Mouse (Mus musculus) cerebellum, adult 11-12 months (tissue): ENCODE measurements around the gene Cbln4.

ENCODE experiments used
- DNase-seq: peaks from one replicate; pipeline ENCODE4 v3.0.0; 2022

Gene Cbln4

DNA sequence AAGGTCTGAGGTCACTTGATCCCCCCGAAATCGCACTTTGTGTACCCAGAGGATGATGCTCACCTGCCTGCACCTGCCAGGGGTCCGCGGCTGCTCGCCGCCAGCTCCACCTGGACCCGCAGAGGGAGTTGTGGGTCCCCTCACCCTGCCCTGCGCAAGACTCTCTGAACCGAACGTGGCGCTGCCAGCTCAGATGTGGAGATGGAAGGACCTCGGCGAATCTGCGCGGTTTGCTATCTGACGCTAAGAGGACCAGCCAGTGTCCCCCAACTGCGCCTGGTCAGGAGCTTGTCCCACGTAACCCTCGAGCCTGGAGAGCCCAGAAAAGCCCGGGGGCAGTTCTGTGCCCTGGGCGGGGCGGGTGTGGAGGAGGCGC, at the start of gene Cbln4:
Gene Cbln4, minus strand, starts transcription at position 232 of the 376 bp plus-strand sequence.
- DNase-seq = no peak

DNA sequence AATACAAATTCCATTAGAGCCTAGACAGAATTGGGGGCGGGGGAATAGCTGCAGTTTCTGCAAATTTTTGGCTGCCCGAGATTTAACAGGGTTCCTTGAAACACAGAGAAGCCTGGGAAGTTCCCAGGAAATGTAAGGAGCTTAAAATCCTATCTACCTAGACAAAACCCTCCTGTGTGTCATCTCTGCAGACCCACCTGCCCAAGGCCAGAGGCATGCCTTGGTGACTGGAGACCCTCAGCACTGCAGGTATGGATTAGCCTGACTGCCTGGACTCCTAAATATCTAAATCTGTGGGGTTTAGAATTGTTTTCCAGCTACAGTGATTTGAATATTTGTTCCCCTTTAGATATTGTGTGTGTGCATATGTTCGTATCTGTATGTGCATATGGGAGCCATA, 35.3 kb upstream of the Cbln4 start:
- no peak for DNase-seq

DNA sequence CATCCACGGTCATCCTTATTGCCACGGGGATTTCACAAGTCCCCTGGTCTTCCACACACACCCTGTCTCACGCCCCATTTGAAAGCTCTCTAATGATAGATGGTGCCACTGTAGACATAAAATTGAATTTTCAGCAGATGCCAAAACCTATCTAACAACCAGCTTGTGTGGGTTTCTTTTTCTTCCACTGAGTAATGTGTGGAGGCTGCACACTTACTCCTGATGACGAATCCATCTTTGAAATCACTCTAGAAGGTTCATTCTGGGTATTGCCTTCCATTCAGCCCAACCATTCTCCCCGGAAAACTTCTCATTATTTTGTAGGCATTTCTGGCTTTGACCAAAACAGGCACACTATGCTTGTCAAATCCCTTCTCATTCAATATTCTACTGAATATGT, 33.0 kb upstream of the Cbln4 start:
- DNase-seq = no peak

DNA sequence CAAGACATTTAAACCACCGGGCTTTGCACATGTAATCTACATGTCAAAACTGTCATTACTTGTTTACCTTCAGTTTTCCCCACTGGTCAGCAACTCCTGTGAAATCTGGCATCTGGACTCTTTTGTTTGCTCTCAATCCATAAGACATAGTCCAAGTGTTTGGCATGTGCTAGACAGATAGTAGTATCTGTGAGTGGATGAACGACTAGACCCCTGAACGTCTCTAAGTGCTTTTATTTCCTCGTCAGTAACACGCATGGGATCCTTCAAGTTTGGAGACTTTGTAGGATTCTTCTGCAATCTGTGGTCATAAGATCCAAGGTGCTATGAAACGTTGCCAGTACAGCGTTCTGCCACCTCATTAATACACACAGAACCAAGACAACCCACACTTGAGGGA, 19.6 kb upstream of the Cbln4 start:
- no peak for DNase-seq

DNA sequence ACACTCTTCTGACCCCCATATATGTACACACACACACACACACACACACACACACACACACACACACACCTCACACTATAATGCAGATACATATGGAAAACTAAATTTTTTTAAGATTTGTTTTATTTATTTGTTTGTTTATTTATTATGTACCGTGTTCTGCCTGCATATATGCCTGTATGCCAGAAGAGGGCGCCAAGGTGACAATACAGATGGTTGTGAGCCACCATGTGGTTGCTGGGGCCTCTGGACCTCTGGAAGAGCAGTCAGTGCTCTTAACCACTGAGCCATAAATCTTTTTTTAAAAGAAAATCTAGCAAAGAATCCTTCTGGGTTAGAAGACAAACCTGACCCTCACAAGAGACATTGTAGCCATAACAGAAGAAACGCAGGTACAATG, 16.5 kb upstream of the Cbln4 start:
- no peak for DNase-seq

DNA sequence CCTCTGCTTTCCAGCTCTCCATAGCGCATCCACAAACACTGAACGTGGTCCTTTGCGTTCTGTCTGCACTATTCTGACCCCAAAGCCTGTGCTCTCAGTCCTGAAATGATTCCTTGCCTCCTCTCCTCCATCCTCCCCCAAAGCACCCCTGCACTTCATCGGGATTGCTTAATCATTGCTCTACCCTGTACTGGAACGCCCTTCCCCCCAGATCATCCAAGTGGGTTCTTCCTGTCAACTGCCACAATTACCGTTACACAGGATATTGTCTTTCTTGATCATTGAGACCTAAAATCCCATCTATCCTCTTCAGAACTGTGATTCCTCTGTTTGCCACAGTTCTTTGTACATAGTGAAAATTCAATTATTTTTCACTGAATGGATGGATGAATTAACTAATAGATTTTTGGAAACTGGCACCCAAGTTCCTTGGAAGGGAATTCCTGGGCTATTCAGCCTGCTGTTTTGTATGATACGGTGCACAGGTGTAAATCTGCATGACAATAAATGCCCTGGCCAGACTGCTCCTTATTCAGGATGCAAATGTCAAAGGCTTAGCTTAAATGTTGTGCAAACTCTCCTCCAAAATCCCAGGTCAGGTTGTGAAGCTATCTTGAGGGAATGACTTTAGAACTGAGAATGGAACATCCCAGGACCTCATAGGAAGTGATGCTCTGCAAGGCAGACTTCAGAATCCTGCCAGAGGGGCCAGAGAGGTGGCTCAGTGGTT, 15.8 kb upstream of the Cbln4 start:
- DNase-seq = no peak

DNA sequence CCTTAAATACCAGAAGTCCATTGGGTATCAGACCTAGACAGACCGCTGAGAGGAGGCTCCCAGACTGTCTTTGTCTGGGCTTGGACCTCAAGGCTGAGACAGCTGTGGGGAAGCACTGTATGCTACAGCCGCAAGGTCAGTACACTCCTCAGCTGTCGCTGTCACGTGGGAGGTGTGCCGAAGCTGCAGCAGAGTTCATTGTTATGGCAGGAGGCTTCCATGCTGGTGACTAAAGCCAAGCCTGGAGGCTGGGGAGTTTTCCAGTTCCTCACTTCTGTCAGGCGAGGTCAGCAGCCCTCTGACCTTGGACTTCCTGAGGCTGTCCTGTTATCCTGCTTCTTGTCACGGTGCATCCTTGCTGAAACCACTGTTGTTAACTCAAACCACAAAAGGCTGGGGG, 2.7 kb upstream of the Cbln4 start:
- DNase-seq = no peak

DNA sequence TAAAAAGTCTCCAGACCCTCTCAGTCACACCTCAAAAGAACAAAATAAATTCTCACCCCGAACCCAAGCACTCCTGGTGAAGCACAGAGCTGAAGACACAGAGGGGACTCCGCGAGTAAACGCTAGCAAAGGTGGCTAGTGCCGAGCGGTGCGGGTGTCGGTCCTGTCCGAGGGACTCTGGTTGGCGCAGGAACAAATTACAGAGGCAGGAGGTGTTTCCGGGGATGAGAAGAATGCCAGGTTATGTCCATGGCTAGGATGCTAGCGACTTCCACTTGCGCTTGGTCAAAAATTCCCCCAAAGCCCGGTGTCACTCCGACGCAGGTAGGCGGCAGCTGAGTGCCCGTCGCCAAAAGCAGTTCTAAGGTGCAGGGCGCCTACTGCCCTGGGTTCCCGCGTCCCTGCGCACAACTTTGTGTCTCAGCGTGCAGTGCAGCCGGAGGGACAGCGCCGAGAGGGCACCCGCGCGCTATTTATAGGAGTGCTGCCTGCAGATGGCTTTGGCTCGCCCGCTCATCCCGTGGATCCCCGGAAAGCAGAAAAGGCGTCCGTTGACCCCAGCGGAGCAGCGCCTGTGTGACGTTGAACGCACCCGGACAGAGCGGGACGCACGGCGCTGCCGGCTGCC, 545 bp downstream of the Cbln4 start:
- no peak for DNase-seq

DNA sequence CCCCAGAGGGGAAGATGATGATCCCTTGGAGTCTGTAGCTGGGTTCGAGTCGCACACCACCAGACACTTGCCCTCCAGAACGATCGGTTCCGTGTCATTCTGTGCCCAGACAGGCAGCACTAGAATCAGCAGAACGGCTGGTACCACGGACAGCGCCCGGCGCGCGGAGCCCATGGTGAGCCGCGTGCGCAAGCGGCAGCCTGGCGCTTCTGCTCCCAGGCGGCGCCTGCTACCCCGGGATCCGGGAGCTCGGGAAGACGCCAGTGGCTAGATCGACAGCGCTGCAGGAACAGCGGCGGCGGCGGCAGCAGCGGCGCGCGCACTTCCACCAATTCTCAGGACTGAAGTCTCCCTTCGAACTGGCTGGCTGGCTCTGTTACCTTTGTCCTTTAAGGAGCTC, 1.1 kb downstream of the Cbln4 start:
- peak; percentile 4 for DNase-seq

DNA sequence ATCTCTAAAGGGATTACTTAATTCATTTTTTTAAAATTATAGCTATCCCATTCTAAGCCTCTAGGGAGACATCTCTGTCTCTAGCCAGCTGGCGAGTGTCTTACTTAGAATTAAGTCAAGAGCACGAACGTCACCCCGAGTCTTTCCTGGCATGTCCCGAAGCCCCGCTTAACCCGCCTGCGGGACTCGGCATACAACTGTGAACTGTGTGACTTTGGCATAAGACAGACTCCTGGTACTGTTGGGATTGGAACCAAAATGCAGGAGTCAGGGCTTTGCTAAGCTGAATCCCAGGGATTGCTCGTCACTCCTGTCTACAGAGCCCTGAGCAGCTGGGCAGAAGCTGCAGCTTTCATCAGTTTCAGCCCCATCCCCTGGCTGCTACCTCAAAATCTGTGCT, 2.4 kb downstream of the Cbln4 start:
- no peak for DNase-seq

DNA sequence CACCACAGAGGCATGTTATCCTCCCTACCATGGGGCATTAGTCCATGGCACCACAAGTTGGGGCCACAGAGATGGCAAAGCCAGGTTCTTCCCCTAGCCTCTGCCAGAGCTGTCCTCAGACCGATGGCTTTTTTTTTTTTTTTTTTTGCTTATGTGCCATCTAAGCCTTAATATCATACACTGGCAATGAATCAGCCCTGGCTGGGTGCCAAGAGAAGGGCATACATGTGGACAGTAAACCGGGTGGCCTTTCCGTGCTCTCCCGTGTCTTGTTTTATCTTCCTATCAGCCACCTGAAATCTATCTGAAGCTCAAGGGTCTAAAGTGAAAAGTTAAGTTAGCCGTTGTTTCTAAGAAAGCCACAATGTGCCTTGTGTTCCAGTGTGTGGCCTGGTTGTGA, 3.7 kb downstream of the Cbln4 start:
- DNase-seq = no peak

DNA sequence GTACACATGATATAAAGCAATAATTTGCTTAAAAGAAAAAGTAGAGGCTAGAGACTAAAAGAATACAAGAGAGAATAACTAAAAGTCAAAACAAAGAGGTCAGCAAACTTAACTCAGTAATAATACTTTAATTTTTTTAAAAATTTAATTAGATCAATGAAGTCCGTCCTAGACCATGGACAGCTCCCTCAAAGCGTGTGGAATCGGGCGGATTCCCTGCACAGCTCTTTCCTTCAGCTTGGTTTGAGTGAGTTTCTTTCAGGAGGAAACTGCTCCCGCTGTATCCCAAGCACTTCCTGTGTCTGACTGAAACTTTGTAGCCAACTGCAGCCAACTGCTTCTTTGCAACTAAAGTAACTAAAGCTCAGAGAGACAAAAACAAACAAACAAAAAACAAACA, 9.0 kb downstream of the Cbln4 start:
- no peak for DNase-seq

DNA sequence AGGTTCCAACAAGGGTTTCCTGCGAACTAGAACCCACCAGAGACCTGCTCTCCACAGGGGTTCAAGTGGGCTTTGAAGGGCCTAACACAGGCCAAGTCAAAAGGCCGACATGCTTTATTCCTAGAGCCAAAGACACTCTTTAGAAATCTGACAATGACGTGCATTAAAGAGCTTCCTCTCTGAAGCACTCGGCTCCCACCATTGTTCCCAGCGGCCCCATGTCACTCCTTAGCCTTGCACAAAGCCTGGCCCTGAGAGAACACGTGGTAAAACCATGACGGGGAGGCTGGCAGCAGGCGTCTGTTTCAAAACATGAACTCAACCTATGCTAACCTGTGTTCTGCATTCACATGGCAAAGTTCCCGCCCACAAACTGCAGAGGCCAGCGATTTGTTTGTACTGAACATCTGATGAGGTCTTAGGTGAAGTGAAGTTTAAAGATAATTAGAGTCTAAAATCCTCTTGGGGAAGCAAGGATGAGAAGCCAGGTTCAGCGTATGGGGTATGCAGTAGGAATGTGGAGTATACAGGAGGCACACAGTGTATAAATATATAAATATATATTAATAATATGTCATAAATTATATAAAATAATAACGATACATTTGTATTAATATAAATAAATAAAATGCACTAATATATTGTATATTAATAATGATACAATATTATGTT, 17.7 kb downstream of the Cbln4 start:
- no peak for DNase-seq

DNA sequence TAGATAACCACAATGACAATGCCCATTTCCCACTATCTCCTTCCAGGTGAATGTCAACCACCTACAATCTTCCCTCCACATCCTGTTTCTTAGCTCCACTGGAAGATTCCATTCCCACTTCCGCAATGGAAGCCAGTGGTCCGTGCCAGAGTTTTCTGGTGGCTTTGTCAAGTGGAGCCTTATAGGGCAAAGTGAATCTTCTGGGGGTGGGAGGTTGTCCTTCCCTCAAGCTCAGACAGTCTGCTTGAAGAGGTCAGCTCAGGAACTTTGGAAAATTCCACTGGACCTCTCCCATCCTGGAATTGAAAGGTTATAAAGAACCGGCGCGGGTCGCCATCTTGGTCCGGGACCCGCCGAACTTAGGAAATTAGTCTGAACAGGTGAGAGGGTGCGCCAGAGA, 36.5 kb downstream of the Cbln4 start:
- no peak for DNase-seq

DNA sequence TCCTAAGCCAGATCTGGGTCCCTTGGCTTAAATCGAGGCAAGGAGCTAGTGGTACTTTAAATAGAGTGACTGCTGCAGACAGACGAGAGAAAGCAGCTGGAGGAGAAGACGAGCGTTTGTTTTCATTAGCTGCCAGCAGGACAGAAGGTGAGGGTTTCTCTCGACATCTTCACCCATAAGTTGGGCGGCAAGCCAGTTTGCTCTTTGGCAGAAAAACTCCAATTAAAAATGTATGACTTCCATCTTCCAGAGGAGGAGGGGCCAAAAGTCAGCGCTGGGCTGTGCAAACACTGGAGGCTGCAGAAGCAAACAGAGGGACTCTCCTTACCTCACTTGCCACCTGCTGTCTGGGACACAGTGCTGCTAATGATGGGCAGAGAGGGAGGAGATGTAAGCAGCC, 37.3 kb downstream of the Cbln4 start:
- no peak for DNase-seq

DNA sequence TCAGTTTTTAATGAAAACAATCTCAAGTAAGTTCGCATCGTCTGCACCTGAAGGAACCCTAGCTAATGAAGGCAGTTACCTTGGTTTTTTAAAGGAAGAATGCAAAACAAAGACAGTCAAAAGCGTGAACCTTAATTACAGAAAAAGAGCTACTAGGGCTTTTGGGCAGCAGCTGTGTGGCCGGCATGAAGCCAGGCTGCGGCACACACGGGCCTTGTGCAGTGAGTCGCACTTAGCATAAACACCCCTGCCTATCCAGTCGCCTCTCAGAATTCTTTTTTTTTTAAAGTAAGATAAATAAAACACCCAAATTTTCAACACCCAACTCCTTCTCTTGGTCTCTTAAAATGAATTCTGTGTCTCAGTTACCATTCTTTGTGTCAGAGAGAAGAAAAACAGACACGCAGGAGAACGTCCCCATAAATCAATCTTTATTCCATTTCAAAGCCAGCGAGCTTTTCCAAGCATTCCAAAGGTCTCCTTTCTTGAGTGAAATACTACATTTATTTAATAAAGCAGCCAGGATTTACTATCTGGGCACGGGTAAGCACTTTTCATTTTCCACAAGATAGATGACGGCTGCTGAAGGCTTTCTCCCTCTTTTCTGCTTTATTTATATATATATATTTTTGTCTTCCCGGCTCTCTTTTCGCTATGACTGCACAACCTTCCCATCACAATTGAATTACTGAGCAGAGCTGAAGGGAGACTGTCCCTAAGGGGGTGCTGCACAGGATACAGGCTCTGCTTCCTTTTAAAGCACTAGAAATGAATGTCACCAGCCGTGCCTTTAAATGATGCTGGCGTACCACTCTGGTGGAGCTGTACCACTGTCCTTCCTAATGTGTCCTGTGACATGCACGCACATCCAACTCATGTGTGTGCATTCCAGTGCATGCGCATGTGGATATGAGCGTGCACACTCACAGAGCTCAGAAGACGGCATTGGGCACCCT, 39.0 kb downstream of the Cbln4 start:
- DNase-seq = no peak

DNA sequence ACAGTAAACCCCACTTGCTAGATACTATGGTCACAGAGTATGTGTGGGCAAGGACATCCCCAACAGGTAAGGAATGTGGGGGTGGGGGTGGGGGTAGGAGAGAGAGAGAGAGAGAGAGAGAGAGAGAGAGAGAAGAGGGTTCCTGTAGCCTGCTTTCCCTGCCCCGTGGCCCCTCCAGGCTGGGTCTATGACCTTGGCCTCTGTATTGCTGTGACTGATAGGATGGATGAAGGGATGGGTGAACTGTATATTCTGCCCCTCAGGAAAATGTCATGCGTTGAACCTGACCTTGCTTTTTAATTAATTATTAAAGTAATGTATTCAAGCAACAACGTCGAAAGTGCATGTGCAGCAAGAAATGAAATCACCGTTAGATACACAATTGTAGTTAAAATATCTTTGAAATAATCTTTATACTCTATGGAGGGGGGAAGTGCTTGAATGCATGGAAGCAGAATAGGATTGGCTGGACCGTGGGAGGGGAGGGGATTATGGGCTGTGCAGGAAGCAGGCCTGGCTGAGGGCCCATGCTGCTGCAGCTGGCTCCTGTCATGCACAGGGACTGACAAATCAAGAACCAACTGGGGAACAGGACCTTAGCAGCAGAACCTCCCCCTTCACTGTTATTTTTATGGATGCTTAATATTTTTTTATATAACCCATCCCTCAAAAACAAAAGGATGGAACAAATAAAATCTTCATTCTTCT, 46.1 kb downstream of the Cbln4 start:
- no peak for DNase-seq

DNA sequence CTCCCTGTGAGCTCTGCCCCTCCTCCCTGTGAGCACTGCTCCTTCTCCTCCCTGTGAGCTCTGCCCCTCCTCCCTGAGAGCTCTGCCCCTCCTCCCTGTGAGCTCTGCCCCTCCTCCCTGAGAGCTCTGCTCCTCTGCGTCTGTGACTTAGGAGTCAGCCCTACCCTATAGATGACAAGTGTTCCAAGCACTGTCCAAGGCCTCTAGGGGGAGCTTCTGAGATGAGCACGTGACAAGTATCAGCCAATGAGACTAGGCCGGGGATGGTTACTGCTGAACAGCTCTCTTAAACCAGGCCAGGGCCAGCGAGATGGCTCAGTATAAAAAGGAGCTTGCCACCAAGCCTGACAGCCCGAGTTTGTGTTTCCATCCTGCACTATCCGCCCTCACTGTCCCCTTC, 48.4 kb downstream of the Cbln4 start:
- DNase-seq = no peak

DNA sequence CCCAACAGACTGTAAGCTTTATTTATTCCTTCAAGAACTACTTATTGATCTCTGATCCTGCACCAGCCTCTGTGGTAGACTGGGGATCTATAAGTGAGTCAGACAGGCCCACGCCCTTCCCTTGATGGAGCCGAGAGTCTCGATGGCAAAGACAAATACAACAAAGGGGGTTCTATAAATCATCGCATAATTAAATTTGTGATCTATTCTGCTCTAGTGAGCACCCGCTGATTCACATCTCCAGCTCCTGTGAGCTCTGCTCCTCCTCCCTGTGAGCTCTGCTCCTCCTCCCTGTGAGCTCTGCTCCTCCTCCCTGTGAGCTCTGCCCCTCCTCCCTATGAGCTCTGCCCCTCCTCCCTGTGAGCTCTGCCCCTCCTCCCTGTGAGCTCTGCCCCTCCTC, 49.0 kb downstream of the Cbln4 start:
- DNase-seq = no peak

DNA sequence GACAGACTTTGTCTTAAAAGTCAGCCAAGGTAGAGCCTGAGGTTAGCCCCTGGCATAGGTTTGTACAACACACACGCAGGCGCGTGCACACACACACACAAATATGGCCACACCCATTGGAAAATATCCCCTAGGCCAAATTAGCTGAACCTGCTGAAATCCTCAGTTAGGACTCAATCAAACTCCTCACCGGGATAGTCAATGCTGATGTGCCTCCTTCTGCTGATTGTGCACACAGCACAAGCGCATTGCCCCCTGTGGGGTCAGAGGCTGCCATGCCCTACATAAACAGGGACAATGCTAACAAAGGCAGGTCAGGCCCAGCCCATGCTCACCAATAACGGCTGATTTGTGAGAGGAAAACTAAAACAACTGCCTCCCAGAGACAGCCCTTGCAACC, 56.6 kb downstream of the Cbln4 start:
- no peak for DNase-seq
